In the genomic region with DNA sequence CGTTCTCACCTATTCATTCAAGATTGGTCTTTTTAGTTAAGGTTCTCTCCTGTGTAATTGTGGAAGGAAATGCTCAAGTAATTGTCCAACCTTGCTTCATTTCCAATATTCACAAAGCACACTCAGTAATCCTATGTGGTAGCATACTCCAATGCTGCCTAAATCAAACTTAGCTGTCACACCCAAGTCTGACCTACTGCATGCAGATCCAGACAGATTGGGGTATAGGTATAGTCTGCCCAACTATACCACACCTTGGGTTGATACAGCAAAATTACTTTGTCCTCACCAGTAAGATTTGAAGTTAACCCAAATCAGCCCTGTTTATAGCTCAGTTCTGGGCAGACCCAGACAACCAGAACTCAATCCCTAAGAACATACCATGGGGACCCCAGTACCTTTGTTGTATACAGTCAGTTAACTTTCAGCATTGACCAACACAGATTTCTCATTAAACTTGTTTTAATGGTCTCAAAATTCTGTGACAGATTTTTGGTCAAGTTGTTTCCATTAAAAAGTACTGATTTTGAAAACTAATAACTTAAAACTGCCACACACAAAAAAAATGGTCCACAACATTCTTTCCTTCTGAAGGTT, we compare ENCODE assay signal across 11 mouse cellular contexts. TPM values are rescaled to one million over a fixed set of nuclear protein-coding genes. Genes with fewer than 3 reads are reported as not detected.
DNase-seq lines count a peak whose midpoint lies in the region; ATAC-seq and TF ChIP-seq lines count a peak whose summit lies in the region.
"Not testable (repeated sequence)": the region's sequence is repeated elsewhere in the genome, so short reads cannot be mapped to it uniquely, and the experiment has no call there.
"Had no signal": no experiment of that assay in that cellular context is flagged by ENCODE, and none has a peak within 500 bp of the region (broad histone marks: within the 10 kb centered on the region; RNA-seq: fewer than 3 reads in every experiment).

No protein-coding gene starts in this region.

- DNase-seq in CD4-positive, CD25-positive, alpha-beta regulatory T cell, adult 2 months (ENCODE audit: low read depth, low spot score), result peak; percentile 25
- DNase-seq in forebrain, embryonic 14.5 days (ENCODE audit: low spot score); heart, postnatal 0 days (ENCODE audit: low spot score): not testable (repeated sequence)

- ATAC-seq in forebrain, embryonic 14.5 days; heart, postnatal 0 days (ENCODE audit: insufficient read depth, low read depth); kidney, embryonic 14.5 days (ENCODE audit: low FRiP score, low TSS enrichment); liver, embryonic 12.5 days; midbrain, embryonic 12.5 days (ENCODE audit: low FRiP score, low read depth); neural tube, embryonic 15.5 days (ENCODE audit: low FRiP score): not testable (repeated sequence)

- TF ChIP-seq CTCF in bone marrow macrophage, adult 2 months (IDR thresholded peaks at IDR 0.05; ENCODE audit: low read depth, low read length); heart, postnatal 0 days (IDR thresholded peaks at IDR 0.05; ENCODE audit: low read depth): not testable (repeated sequence)

- H3K9ac ChIP-seq in forebrain, embryonic 14.5 days (ENCODE audit: low read length); heart, postnatal 0 days (replicated peaks; ENCODE audit: low read depth, low read length); kidney, embryonic 14.5 days (ENCODE audit: low read depth, low read length); liver, embryonic 12.5 days; midbrain, embryonic 12.5 days (replicated peaks): not testable (repeated sequence)
- H3K9ac ChIP-seq in neural tube, embryonic 15.5 days (replicated peaks), result 0 out of 2 replicates have a peak overlapping the region, but pooled peaks have one; percentile 17

- not testable (repeated sequence) for TF ChIP-seq POLR2A in bone marrow macrophage, adult 2 months (IDR thresholded peaks at IDR 0.05; ENCODE audit: borderline replicate concordance, low read depth, low read length)

- not testable (repeated sequence) for TF ChIP-seq EP300 in heart, postnatal 0 days (IDR thresholded peaks at IDR 0.05; ENCODE audit: low read depth)

- peak overlapping the region; percentile 18; the same call in 1 of the 2 replicates for H3K4me2 ChIP-seq in forebrain, embryonic 14.5 days (ENCODE audit: low read length)
- not testable (repeated sequence) for H3K4me2 ChIP-seq in heart, postnatal 0 days (ENCODE audit: low read depth, low read length); kidney, embryonic 14.5 days (replicated peaks; ENCODE audit: low read depth, low read length)
- H3K4me2 ChIP-seq in liver, embryonic 12.5 days, result peak overlapping the region; percentile 24; the same call in 1 of the 2 replicates
- H3K4me2 ChIP-seq in midbrain, embryonic 12.5 days (replicated peaks), result 0 out of 2 replicates have a peak overlapping the region, but pooled peaks have one; percentile 5
- H3K4me2 ChIP-seq in neural tube, embryonic 15.5 days, result peak overlapping the region; percentile 15

- 0 out of 2 replicates have a peak overlapping the region, but pooled peaks have one; percentile 8 for H3K27ac ChIP-seq in bone marrow macrophage, adult 2 months (ENCODE audit: insufficient read depth, low read depth, low read length)
- not testable (repeated sequence) for H3K27ac ChIP-seq in forebrain, embryonic 14.5 days (ENCODE audit: low read depth, low read length); kidney, embryonic 14.5 days (ENCODE audit: low read depth, low read length); midbrain, embryonic 12.5 days (replicated peaks)
- peak overlapping the region; percentile 25; the same call in 1 of the 2 replicates for H3K27ac ChIP-seq in heart, postnatal 0 days (ENCODE audit: low read depth)
- H3K27ac ChIP-seq in liver, embryonic 12.5 days, result peak overlapping the region; percentile 71
- 0 out of 2 replicates have a peak overlapping the region, but pooled peaks have one; percentile 19 for H3K27ac ChIP-seq in neural tube, embryonic 15.5 days (replicated peaks)

- not testable (repeated sequence) for H3K4me3 ChIP-seq in bone marrow macrophage, adult 2 months (ENCODE audit: insufficient read depth, low read length); heart, postnatal 0 days (ENCODE audit: low read depth, low read length); midbrain, embryonic 12.5 days; neural tube, embryonic 15.5 days (replicated peaks)
- peak overlapping the region; percentile 4; the same call in 1 of the 2 replicates for H3K4me3 ChIP-seq in forebrain, embryonic 14.5 days (ENCODE audit: low read depth, low read length)
- H3K4me3 ChIP-seq in kidney, embryonic 14.5 days (ENCODE audit: low read length), result peak overlapping the region; percentile 6; the same call in 1 of the 2 replicates
- H3K4me3 ChIP-seq in liver, embryonic 12.5 days, result peak overlapping the region; percentile 15; the same call in 1 of the 2 replicates

- H3K4me1 ChIP-seq in bone marrow macrophage, adult 2 months (ENCODE audit: control insufficient read depth, insufficient read depth, low read length); forebrain, embryonic 14.5 days (ENCODE audit: control insufficient read depth, insufficient read depth, low read length); heart, postnatal 0 days (ENCODE audit: control insufficient read depth, insufficient read depth); kidney, embryonic 14.5 days (ENCODE audit: control insufficient read depth, insufficient read depth, low read length): not testable (repeated sequence)
- H3K4me1 ChIP-seq in liver, embryonic 12.5 days, result peaks cover 29% of the 10 kb centered on the region
- peaks cover 22% of the 10 kb centered on the region for H3K4me1 ChIP-seq in midbrain, embryonic 12.5 days
- H3K4me1 ChIP-seq in neural tube, embryonic 15.5 days, result peaks cover 40% of the 10 kb centered on the region

- H3K9me3 ChIP-seq in forebrain, embryonic 14.5 days (replicated peaks; ENCODE audit: control insufficient read depth, low read length); heart, postnatal 0 days (replicated peaks; ENCODE audit: control insufficient read depth, low read length); kidney, embryonic 14.5 days (ENCODE audit: control insufficient read depth, low read length); liver, embryonic 12.5 days (replicated peaks); midbrain, embryonic 12.5 days; neural tube, embryonic 15.5 days (replicated peaks): not testable (repeated sequence)

- 31% methylated on average over 1 of the region's 1 CpGs for WGBS in forebrain, embryonic 14.5 days
- 57% methylated on average over 1 of the region's 1 CpGs for WGBS in heart, postnatal 0 days
- WGBS in kidney, embryonic 14.5 days, result 57% methylated on average over 1 of the region's 1 CpGs
- 62% methylated on average over 1 of the region's 1 CpGs for WGBS in liver, embryonic 12.5 days (ENCODE audit: insufficient replicate concordance)
- WGBS in midbrain, embryonic 12.5 days, result 38% methylated on average over 1 of the region's 1 CpGs
- WGBS in neural tube, embryonic 15.5 days, result 62% methylated on average over 1 of the region's 1 CpGs

- not testable (repeated sequence) for H3K27me3 ChIP-seq in forebrain, embryonic 14.5 days (replicated peaks; ENCODE audit: control insufficient read depth, insufficient read depth, low read length); heart, postnatal 0 days (ENCODE audit: control insufficient read depth, insufficient read depth, low read length); kidney, embryonic 14.5 days (ENCODE audit: control insufficient read depth, insufficient read depth, low read length); liver, embryonic 12.5 days (replicated peaks); midbrain, embryonic 12.5 days; neural tube, embryonic 15.5 days (replicated peaks)

- H3K36me3 ChIP-seq in forebrain, embryonic 14.5 days (ENCODE audit: control insufficient read depth, insufficient read depth, low read length), result peaks cover 61% of the 10 kb centered on the region
- H3K36me3 ChIP-seq in heart, postnatal 0 days (replicated peaks; ENCODE audit: control insufficient read depth, insufficient read depth, low read length), result peaks cover 58% of the 10 kb centered on the region
- peaks cover 45% of the 10 kb centered on the region for H3K36me3 ChIP-seq in kidney, embryonic 14.5 days (ENCODE audit: control insufficient read depth, insufficient read depth, low read length)
- peaks cover 74% of the 10 kb centered on the region for H3K36me3 ChIP-seq in liver, embryonic 12.5 days
- peaks cover 47% of the 10 kb centered on the region for H3K36me3 ChIP-seq in midbrain, embryonic 12.5 days
- peaks cover 40% of the 10 kb centered on the region for H3K36me3 ChIP-seq in neural tube, embryonic 15.5 days

RNA-seq across cellular contexts. Expression of a gene that starts 10.8 kb away (rescaled TPM):
- polyA plus RNA-seq in bone marrow macrophage, adult 2 months (2012; ENCODE audit: insufficient read depth, insufficient read length, missing spikeins), result 5,836 and 6,850 TPM in 2 replicates
- 4,517 and 5,265 TPM in 2 replicates for polyA plus RNA-seq in forebrain, embryonic 14.5 days (2014; fragmentation: Nextera tagmentation; extraction: Ambion mirVana)
- 7,011 and 7,051 TPM in 2 replicates for total RNA-seq in heart, postnatal 0 days (2014; rRNA removed; ENCODE audit: low replicate concordance)
- polyA plus RNA-seq in heart, postnatal 0 days (2015; fragmentation: Nextera tagmentation; extraction: Ambion mirVana), result 2,146 and 2,221 TPM in 2 replicates
- 5,322 and 6,193 TPM in 2 replicates for polyA plus RNA-seq in kidney, embryonic 14.5 days (2014; fragmentation: Nextera tagmentation; extraction: Ambion mirVana)
- 2,705 and 2,706 TPM in 2 replicates for polyA plus RNA-seq in liver, embryonic 12.5 days (2016; fragmentation: Nextera tagmentation; extraction: Ambion mirVana)
- polyA plus RNA-seq in midbrain, embryonic 12.5 days (2016; fragmentation: Nextera tagmentation; extraction: Ambion mirVana), result 3,350 and 3,406 TPM in 2 replicates
- polyA plus RNA-seq in neural tube, embryonic 15.5 days (2015; fragmentation: Nextera tagmentation; extraction: Ambion mirVana), result 2,707 and 3,339 TPM in 2 replicates

RNA-seq across cellular contexts. Expression of a gene that starts 29.5 kb away (rescaled TPM):
- polyA plus RNA-seq in bone marrow macrophage, adult 2 months (2012; ENCODE audit: insufficient read depth, insufficient read length, missing spikeins), result not detected in 2 replicates
- 0.52 and 0.56 TPM in 2 replicates for polyA plus RNA-seq in forebrain, embryonic 14.5 days (2014; fragmentation: Nextera tagmentation; extraction: Ambion mirVana)
- not detected in 2 replicates for total RNA-seq in heart, postnatal 0 days (2014; rRNA removed; ENCODE audit: low replicate concordance)
- 0.63 and 0.74 TPM in 2 replicates for polyA plus RNA-seq in heart, postnatal 0 days (2015; fragmentation: Nextera tagmentation; extraction: Ambion mirVana)
- 0.46 and 0.58 TPM in 2 replicates for polyA plus RNA-seq in kidney, embryonic 14.5 days (2014; fragmentation: Nextera tagmentation; extraction: Ambion mirVana)
- polyA plus RNA-seq in liver, embryonic 12.5 days (2016; fragmentation: Nextera tagmentation; extraction: Ambion mirVana), result 1.0 and 1.1 TPM in 2 replicates
- 0.98 and 1.2 TPM in 2 replicates for polyA plus RNA-seq in midbrain, embryonic 12.5 days (2016; fragmentation: Nextera tagmentation; extraction: Ambion mirVana)
- 2.6 and 3.0 TPM in 2 replicates for polyA plus RNA-seq in neural tube, embryonic 15.5 days (2015; fragmentation: Nextera tagmentation; extraction: Ambion mirVana)
- total RNA-seq: gastrocnemius, adult 8-10 months; megakaryocyte, adult 5-6 weeks had no signal
- polyA plus RNA-seq: lung, adult 2 months had no signal

RNA-seq across cellular contexts. Expression of a gene that starts 30.1 kb away (rescaled TPM):
- 15.3 and 20.6 TPM in 2 replicates for polyA plus RNA-seq in bone marrow macrophage, adult 2 months (2012; ENCODE audit: insufficient read depth, insufficient read length, missing spikeins)
- 23.0 and 25.5 TPM in 2 replicates for polyA plus RNA-seq in forebrain, embryonic 14.5 days (2014; fragmentation: Nextera tagmentation; extraction: Ambion mirVana)
- total RNA-seq in heart, postnatal 0 days (2014; rRNA removed; ENCODE audit: low replicate concordance), result 22.4 and 27.3 TPM in 2 replicates
- 21.8 and 23.3 TPM in 2 replicates for polyA plus RNA-seq in heart, postnatal 0 days (2015; fragmentation: Nextera tagmentation; extraction: Ambion mirVana)
- polyA plus RNA-seq in kidney, embryonic 14.5 days (2014; fragmentation: Nextera tagmentation; extraction: Ambion mirVana), result 21.5 and 29.3 TPM in 2 replicates
- 29.3 and 33.3 TPM in 2 replicates for polyA plus RNA-seq in liver, embryonic 12.5 days (2016; fragmentation: Nextera tagmentation; extraction: Ambion mirVana)
- polyA plus RNA-seq in midbrain, embryonic 12.5 days (2016; fragmentation: Nextera tagmentation; extraction: Ambion mirVana), result 23.6 and 25.7 TPM in 2 replicates
- polyA plus RNA-seq in neural tube, embryonic 15.5 days (2015; fragmentation: Nextera tagmentation; extraction: Ambion mirVana), result 30.0 and 30.1 TPM in 2 replicates

RNA-seq across cellular contexts. Expression of a gene that starts 35.1 kb away (rescaled TPM):
- polyA plus RNA-seq in bone marrow macrophage, adult 2 months (2012; ENCODE audit: insufficient read depth, insufficient read length, missing spikeins), result 8.0 and 9.9 TPM in 2 replicates
- polyA plus RNA-seq in forebrain, embryonic 14.5 days (2014; fragmentation: Nextera tagmentation; extraction: Ambion mirVana), result 0.50 and 0.51 TPM in 2 replicates
- total RNA-seq in heart, postnatal 0 days (2014; rRNA removed; ENCODE audit: low replicate concordance), result 1.0 and 1.5 TPM in 2 replicates
- polyA plus RNA-seq in heart, postnatal 0 days (2015; fragmentation: Nextera tagmentation; extraction: Ambion mirVana), result 0.82 and 0.83 TPM in 2 replicates
- 1.9 and 2.2 TPM in 2 replicates for polyA plus RNA-seq in kidney, embryonic 14.5 days (2014; fragmentation: Nextera tagmentation; extraction: Ambion mirVana)
- polyA plus RNA-seq in liver, embryonic 12.5 days (2016; fragmentation: Nextera tagmentation; extraction: Ambion mirVana), result 1.4 and 1.5 TPM in 2 replicates
- polyA plus RNA-seq in midbrain, embryonic 12.5 days (2016; fragmentation: Nextera tagmentation; extraction: Ambion mirVana), result 0.39 and 0.77 TPM in 2 replicates
- polyA plus RNA-seq in neural tube, embryonic 15.5 days (2015; fragmentation: Nextera tagmentation; extraction: Ambion mirVana), result 0.86 and 1.4 TPM in 2 replicates
